Mouse (Mus musculus) spleen, adult 2 months (tissue): ENCODE measurements at regions not wholly inside any gene's neighbourhood (a gene's known extent, or its start where the extent isn't known, plus 50 kb on each side); places are given as distances from the start of the nearest gene placed in this dataset.

Experiments
- CTCF ChIP-seq: fragments of 200-500 bp; IDR thresholded peaks from 2 replicates; pipeline ENCODE4 v1.5.1; 2011; ENCODE audit warnings: mild to moderate bottlenecking, inconsistent platforms; ENCODE audit not compliant: insufficient read depth, insufficient read length, insufficient replicate concordance; ENCODE audit errors: extremely low read depth
- POLR2A ChIP-seq: fragments of 200-500 bp; IDR thresholded peaks from 2 replicates; pipeline ENCODE4 v1.6.1; 2011; ENCODE audit warnings: low read depth, low read length, inconsistent platforms

DNA sequence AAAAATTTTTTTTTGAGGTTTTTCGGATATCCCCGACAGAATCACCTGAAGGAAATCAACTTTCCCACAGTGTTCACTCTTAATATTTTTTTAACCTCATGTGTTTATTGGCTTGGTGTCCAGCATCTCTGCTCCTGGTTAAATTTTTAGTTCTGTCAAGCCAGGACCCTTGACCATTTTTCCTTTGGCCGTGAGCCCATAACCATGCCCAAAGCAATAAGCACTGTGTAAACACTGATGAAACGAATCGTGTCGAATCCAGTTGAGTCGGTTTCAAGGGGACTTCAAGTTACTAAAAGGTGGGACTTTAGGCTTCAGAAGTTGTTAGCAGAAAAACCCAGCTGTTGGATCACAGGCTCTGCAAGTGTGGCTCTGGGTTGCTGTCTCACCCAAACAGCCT lies 117.0 kb upstream of the Spdye4c start:
- TF ChIP-seq CTCF (no peak), POLR2A (no peak)
